ENCODE assay signal across 8 mouse cellular contexts in the genomic region with DNA sequence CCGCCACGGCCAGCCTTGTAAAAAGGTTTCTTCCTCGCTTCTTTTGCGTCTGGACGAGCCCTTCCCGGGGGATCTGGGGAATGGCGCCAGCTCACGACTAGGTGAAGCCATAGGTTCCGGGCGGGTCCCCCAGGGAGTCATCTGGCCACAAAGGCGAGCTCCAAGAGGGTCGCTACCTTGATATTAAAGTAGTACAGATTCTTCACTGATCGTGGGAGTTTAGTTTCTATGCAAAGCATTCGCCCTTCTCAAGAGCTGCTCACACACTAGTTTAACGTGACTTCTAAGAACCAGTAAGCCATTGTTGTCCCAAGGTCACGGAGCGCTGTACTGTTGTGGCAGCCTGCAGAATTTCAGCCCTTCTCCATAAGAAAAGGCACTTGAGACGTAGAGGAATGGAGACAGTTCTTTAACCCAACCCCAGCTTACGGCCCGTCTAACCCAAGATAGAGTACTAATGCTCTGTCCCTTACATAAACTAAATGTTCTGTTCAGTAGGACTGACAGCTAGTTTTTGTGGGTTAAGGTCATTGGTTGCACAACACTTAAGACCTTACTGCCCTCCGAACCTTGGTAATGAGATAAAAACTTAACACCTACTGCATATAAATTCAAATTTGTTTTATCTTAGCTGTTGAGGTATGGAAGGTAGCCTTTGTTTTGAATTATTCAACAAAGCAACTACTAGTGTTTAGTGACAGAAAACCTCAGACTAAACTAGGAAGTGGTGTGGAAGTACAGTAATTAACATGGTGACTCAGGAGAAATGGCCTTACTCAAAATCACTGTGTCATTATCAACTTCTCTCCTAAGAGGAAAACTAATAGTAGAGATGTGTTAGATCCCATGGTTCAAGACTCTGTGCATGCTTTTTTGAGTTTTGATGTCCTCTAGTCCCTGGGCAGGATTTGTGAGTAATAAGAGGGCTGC. TPM values are rescaled to one million over a fixed set of nuclear protein-coding genes. Genes with fewer than 3 reads are reported as not detected.
DNase-seq lines count a peak whose midpoint lies in the region; ATAC-seq and TF ChIP-seq lines count a peak whose summit lies in the region.

No protein-coding gene starts in this region.

- H3K36me3 ChIP-seq in heart, embryonic 16.5 days (ENCODE audit: control insufficient read depth, insufficient read depth): peaks cover 3% of the 10 kb centered on the region
- no peaks in the 10 kb centered on the region; the same call in none of the 2 replicates for H3K36me3 ChIP-seq in ES-E14 (ENCODE audit: control insufficient read depth, insufficient read depth, low read length, poor library complexity, severe bottlenecking)
- H3K36me3 ChIP-seq in embryonic facial prominence, embryonic 10.5 days (replicated peaks): peaks cover 4% of the 10 kb centered on the region; the same call in 1 of the 2 replicates
- no peaks in the 10 kb centered on the region for H3K36me3 ChIP-seq in midbrain, postnatal 0 days (ENCODE audit: insufficient read depth, low read length)

- TF ChIP-seq CTCF in midbrain, postnatal 0 days (IDR thresholded peaks at IDR 0.05): peak; percentile 36

- H3K4me2 ChIP-seq in heart, embryonic 16.5 days (ENCODE audit: low read depth, low read length): peak overlapping the region; percentile 78
- H3K4me2 ChIP-seq in midbrain, postnatal 0 days (ENCODE audit: low read depth, low read length, poor library complexity, severe bottlenecking): peak overlapping the region; percentile 61

- H3K9ac ChIP-seq in heart, embryonic 16.5 days (ENCODE audit: low read length): peak overlapping the region; percentile 98
- H3K9ac ChIP-seq in ES-E14 (ENCODE audit: insufficient read depth, low read depth, low read length, poor library complexity, severe bottlenecking): peak overlapping the region; percentile 96
- H3K9ac ChIP-seq in midbrain, postnatal 0 days (replicated peaks; ENCODE audit: low read length, poor library complexity, severe bottlenecking): peak overlapping the region; percentile 93

- H3K4me3 ChIP-seq in heart, embryonic 16.5 days (ENCODE audit: low read length): peak overlapping the region; percentile 88
- peak overlapping the region; percentile 79 to 88 for H3K4me3 ChIP-seq in ES-E14 (ENCODE audit: insufficient read depth in 1 of 2, low read depth in 1 of 2, low read length in 2 of 2, poor library complexity in 1 of 2, severe bottlenecking in 1 of 2)
- H3K4me3 ChIP-seq in embryonic facial prominence, embryonic 10.5 days: peak overlapping the region; percentile 82
- H3K4me3 ChIP-seq in midbrain, postnatal 0 days (ENCODE audit: low read depth, low read length): peak overlapping the region; percentile 68

- H3K27ac ChIP-seq in heart, embryonic 16.5 days (ENCODE audit: low read length): peak overlapping the region; percentile 99
- H3K27ac ChIP-seq in ES-E14 (ENCODE audit: insufficient read depth, low read depth, low read length, poor library complexity, severe bottlenecking): peak overlapping the region; percentile 99
- H3K27ac ChIP-seq in embryonic facial prominence, embryonic 10.5 days (replicated peaks): peak overlapping the region; percentile 95
- peak overlapping the region; percentile 98 for H3K27ac ChIP-seq in midbrain, postnatal 0 days (ENCODE audit: low read depth, low read length)

- peaks cover 15% of the 10 kb centered on the region for H3K4me1 ChIP-seq in heart, embryonic 16.5 days (ENCODE audit: control insufficient read depth, insufficient read depth, low read length)
- peaks cover 0 to 5% of the 10 kb centered on the region in 2 experiments; a peak in 2 of 4 replicates for H3K4me1 ChIP-seq in ES-E14 (ENCODE audit: control insufficient read depth in 2 of 2, insufficient read depth in 2 of 2, low read length in 2 of 2, poor library complexity in 1 of 2)
- peaks cover 19% of the 10 kb centered on the region for H3K4me1 ChIP-seq in embryonic facial prominence, embryonic 10.5 days
- no peaks in the 10 kb centered on the region for H3K4me1 ChIP-seq in midbrain, postnatal 0 days (ENCODE audit: insufficient read depth, low read length)

- no peaks in the 10 kb centered on the region for H3K9me3 ChIP-seq in heart, embryonic 16.5 days (replicated peaks; ENCODE audit: control insufficient read depth, low read length)
- no peaks in the 10 kb centered on the region for H3K9me3 ChIP-seq in ES-E14 (ENCODE audit: control insufficient read depth, insufficient read depth, low read depth, low read length)
- no peaks in the 10 kb centered on the region for H3K9me3 ChIP-seq in embryonic facial prominence, embryonic 10.5 days
- H3K9me3 ChIP-seq in midbrain, postnatal 0 days (ENCODE audit: low read length): no peaks in the 10 kb centered on the region

- H3K27me3 ChIP-seq in heart, embryonic 16.5 days (ENCODE audit: control insufficient read depth, insufficient read depth, low read length): no peaks in the 10 kb centered on the region
- H3K27me3 ChIP-seq in embryonic facial prominence, embryonic 10.5 days (replicated peaks; ENCODE audit: low read depth, poor library complexity, severe bottlenecking): no peaks in the 10 kb centered on the region
- H3K27me3 ChIP-seq in midbrain, postnatal 0 days (ENCODE audit: insufficient read depth, low read length): no peaks in the 10 kb centered on the region

- DNase-seq in heart, adult 9 months (ENCODE audit: low spot score in 2 of 2): no peak
- DNase-seq in ES-E14 (ENCODE audit: low read depth, low spot score): peak; percentile 86
- no peak for DNase-seq in embryonic facial prominence, embryonic 10.5 days (ENCODE audit: low spot score)
- peak; percentile 70 for DNase-seq in midbrain, postnatal 0 days (ENCODE audit: low spot score)
- no peak for DNase-seq in spleen, postnatal 4 days (ENCODE audit: low spot score in 2 of 2)
- no peak for DNase-seq in natural killer cell, adult 2 months (ENCODE audit: low spot score in 2 of 2)

- in situ Hi-C loops in ES-E14 (cut with MboI; ENCODE audit: low sequenced_read_pairs in 2 of 2, unreplicated experiment in 2 of 2): loop anchor here (10.0 to 25.0 kb wide), 2 partner anchors 126 to 133 kb away; no protein-coding TSS in a partner anchor

- under 1% methylated on average over 21 of the region's 21 CpGs for WGBS in heart, embryonic 16.5 days
- 4% methylated on average over 21 of the region's 21 CpGs for WGBS in embryonic facial prominence, embryonic 10.5 days
- WGBS in midbrain, postnatal 0 days: 2% methylated on average over 21 of the region's 21 CpGs

- ATAC-seq in heart, embryonic 16.5 days (replicated peaks; ENCODE audit: extremely low read depth, insufficient read depth, low FRiP score): peak; percentile 2; the same call in 1 of the 2 replicates
- peak; percentile 6 for ATAC-seq in inflammation-experienced regulatory T-cells, adult 6 months
- ATAC-seq in midbrain, postnatal 0 days (ENCODE audit: low FRiP score): peak; percentile 50

TF ChIP-seq in ES-E14, 5 proteins besides CTCF, POLR2A, EP300 and RAD21:
- TF ChIP-seq HCFC1 (IDR thresholded peaks at IDR 0.05; ENCODE audit: borderline replicate concordance, insufficient read depth, low read length) (no peak), MAFK (IDR thresholded peaks at IDR 0.05; ENCODE audit: insufficient read depth, low read depth, low read length) (peak; percentile 34; the same call in 1 of the 2 replicates), ZC3H11A (IDR thresholded peaks at IDR 0.05; ENCODE audit: borderline replicate concordance, low read depth, low read length) (no peak), ZNF384 (IDR thresholded peaks at IDR 0.05; ENCODE audit: low read depth, low read length) (no peak)

RNA-seq across cellular contexts. Expression of a gene that starts 0.7 kb away (rescaled TPM):
- 58.1 and 62.0 TPM in 2 replicates for polyA plus RNA-seq in heart, embryonic 16.5 days (2015; fragmentation: Nextera tagmentation; extraction: Ambion mirVana)
- total RNA-seq in ES-E14 (2012; rRNA removed): 11.4 and 12.9 TPM in 2 replicates
- polyA plus RNA-seq in embryonic facial prominence, embryonic 10.5 days (2016; fragmentation: Nextera tagmentation; extraction: Ambion mirVana): 27.6 and 29.8 TPM in 2 replicates
- polyA plus RNA-seq in inflammation-experienced regulatory T-cells, adult 6 months (2017; shearing (Covaris generic)): 10 to 100 TPM; 20.2 to 22.7 (median 22.6) TPM
- 11.9 and 12.2 TPM in 2 replicates for total RNA-seq in midbrain, postnatal 0 days (2014; rRNA removed)
- 27.9 TPM in 2 replicates for polyA plus RNA-seq in midbrain, postnatal 0 days (2015; fragmentation: Nextera tagmentation; extraction: Ambion mirVana)

RNA-seq across cellular contexts. Expression of a gene that starts 0.8 kb away (rescaled TPM):
- 0.53 and 0.74 TPM in 2 replicates for polyA plus RNA-seq in heart, embryonic 16.5 days (2015; fragmentation: Nextera tagmentation; extraction: Ambion mirVana)
- total RNA-seq in ES-E14 (2012; rRNA removed): 0.80 and 0.85 TPM in 2 replicates
- polyA plus RNA-seq in embryonic facial prominence, embryonic 10.5 days (2016; fragmentation: Nextera tagmentation; extraction: Ambion mirVana): 0.32 and 0.40 TPM in 2 replicates
- polyA plus RNA-seq in inflammation-experienced regulatory T-cells, adult 6 months (2017; shearing (Covaris generic)): 1 to 10 TPM in 1 of 3 experiments, under 1 TPM in 2; 0.47 to 1.3 (median 0.55) TPM
- 2.2 and 2.8 TPM in 2 replicates for total RNA-seq in midbrain, postnatal 0 days (2014; rRNA removed)
- 0.58 and 1.0 TPM in 2 replicates for polyA plus RNA-seq in midbrain, postnatal 0 days (2015; fragmentation: Nextera tagmentation; extraction: Ambion mirVana)

RNA-seq across cellular contexts. Expression of a gene that starts 38.4 kb away (rescaled TPM):
- polyA plus RNA-seq in heart, embryonic 16.5 days (2015; fragmentation: Nextera tagmentation; extraction: Ambion mirVana): 44.1 and 45.4 TPM in 2 replicates
- 29.3 and 32.0 TPM in 2 replicates for total RNA-seq in ES-E14 (2012; rRNA removed)
- 87.8 and 89.7 TPM in 2 replicates for polyA plus RNA-seq in embryonic facial prominence, embryonic 10.5 days (2016; fragmentation: Nextera tagmentation; extraction: Ambion mirVana)
- 10 to 100 TPM; 23.3 to 49.5 (median 37.0) TPM for polyA plus RNA-seq in inflammation-experienced regulatory T-cells, adult 6 months (2017; shearing (Covaris generic))
- total RNA-seq in midbrain, postnatal 0 days (2014; rRNA removed): 36.0 and 47.8 TPM in 2 replicates
- polyA plus RNA-seq in midbrain, postnatal 0 days (2015; fragmentation: Nextera tagmentation; extraction: Ambion mirVana): 64.7 and 80.2 TPM in 2 replicates

Comparison
In these comparisons a context has a peak if more than half of its experiments do, and no peak if none do; other contexts are left out.
1. DNase-seq: peak in ES-E14 (single experiment) and midbrain, postnatal 0 days (single experiment); none in heart, adult 9 months (0 of 2), embryonic facial prominence, embryonic 10.5 days (single experiment), spleen, postnatal 4 days (0 of 2) and natural killer cell, adult 2 months (0 of 2).
2. Peak in every context shown above with its lines, with median percentiles within 50 percentile points of each other: ATAC-seq, H3K27ac ChIP-seq, H3K4me3 ChIP-seq and H3K9ac ChIP-seq.